Mouse (Mus musculus) brain, embryonic 14.5 days (tissue): ENCODE results near the gene Clnk.

Experiments used
- CTCF ChIP-seq: fragments of 200-500 bp; IDR thresholded peaks from 2 replicates; pipeline ENCODE4 v1.5.1; 2012; ENCODE audit warnings: inconsistent platforms, mild to moderate bottlenecking, moderate library complexity, borderline replicate concordance; ENCODE audit not compliant: insufficient read depth, insufficient read length; ENCODE audit errors: extremely low read depth
- POLR2A ChIP-seq: fragments of 200-500 bp; IDR thresholded peaks from 2 replicates; pipeline ENCODE4 v1.6.1; 2012; ENCODE audit warnings: mild to moderate bottlenecking, inconsistent platforms, borderline replicate concordance; ENCODE audit not compliant: poor library complexity, insufficient read depth, insufficient read length, severe bottlenecking; ENCODE audit errors: extremely low read depth

DNA sequence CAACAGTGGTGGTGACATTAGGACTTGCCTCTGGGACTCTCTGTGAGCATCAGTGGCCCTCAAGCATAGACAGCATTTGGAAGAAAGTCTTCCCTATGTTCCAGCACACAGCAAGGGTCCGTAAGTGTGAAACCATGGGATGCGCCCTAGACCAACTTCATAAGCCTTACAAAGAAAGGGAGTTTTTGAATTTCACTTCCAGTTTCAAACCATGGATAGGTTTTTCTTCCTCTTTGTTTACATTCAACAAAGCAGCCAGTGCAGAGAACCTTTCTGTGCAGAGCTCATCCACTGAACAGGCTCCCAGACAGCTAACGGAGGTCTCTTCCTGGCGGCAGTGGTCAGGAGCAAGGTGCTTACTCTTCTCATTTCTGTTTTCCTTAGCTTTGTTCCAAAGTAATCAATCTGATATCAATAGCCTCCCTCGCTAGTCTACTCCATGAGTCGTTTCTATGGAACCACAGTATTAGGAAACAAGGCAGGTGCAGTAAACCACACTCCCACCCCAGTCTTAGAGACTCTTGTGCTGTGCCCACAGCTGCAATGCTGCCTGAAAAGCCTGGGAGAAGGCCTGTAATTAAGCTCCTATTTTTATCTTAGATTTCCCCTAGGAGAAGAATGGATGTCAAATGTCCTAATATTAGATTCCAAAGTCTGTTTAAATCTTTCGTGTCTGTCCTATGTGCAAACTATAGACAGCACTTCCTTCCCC lies 169.1 kb downstream of the Clnk start:
- TF ChIP-seq CTCF (no peak), POLR2A (no peak)
